Mouse (Mus musculus) liver, embryonic 11.5 days (tissue): Measurements from ENCODE around the gene Col13a1. TPM values are rescaled to one million over a fixed set of nuclear protein-coding genes. Genes with fewer than 3 reads are reported as not detected.

Experiments
- ATAC-seq: fragments of 200-750 bp; cut with Nextera tagmentation; replicated peaks from 2 replicates; pipeline ENCODE4 v1.8.0; 2017; ENCODE audit warnings: moderate number of reproducible peaks, mild to moderate bottlenecking, moderate TSS enrichment, moderate library complexity; ENCODE audit not compliant: low FRiP score
- DNase-seq: peaks from one replicate; pipeline ENCODE4 v3.0.0-alpha.2; 2017; ENCODE audit warnings: low spot score
- H3K27ac ChIP-seq: fragments of 300-500 bp; sonication (generic); 2 replicates; pipeline ENCODE4 v1.5.1; 2014; ENCODE audit warnings: mild to moderate bottlenecking, low read depth, low read length, control low read depth
- H3K27me3 ChIP-seq: fragments of 300-500 bp; sonication (generic); replicated peaks from 2 replicates; pipeline ENCODE4 v1.6.1; 2014; ENCODE audit warnings: low read length, mixed read lengths; ENCODE audit not compliant: control insufficient read depth, insufficient read depth
- H3K36me3 ChIP-seq: fragments of 300-500 bp; sonication (generic); 2 replicates; pipeline ENCODE4 v1.6.1; 2014; ENCODE audit warnings: mild to moderate bottlenecking, low read length, moderate library complexity, mixed read lengths; ENCODE audit not compliant: control insufficient read depth, insufficient read depth
- H3K4me1 ChIP-seq: fragments of 300-500 bp; sonication (generic); replicated peaks from 2 replicates; pipeline ENCODE4 v1.6.1; 2014; ENCODE audit warnings: low read length, mixed read lengths; ENCODE audit not compliant: control insufficient read depth, insufficient read depth
- H3K4me2 ChIP-seq: fragments of 300-500 bp; sonication (generic); 2 replicates; pipeline ENCODE4 v1.6.1; 2014; ENCODE audit warnings: mild to moderate bottlenecking, control low read depth, moderate library complexity
- H3K4me3 ChIP-seq: fragments of 300-500 bp; sonication (generic); 2 replicates; pipeline ENCODE4 v1.5.1; 2014; ENCODE audit warnings: low read depth, low read length, control low read depth
- H3K9ac ChIP-seq: fragments of 300-500 bp; sonication (generic); 2 replicates; pipeline ENCODE4 v1.6.1; 2014; ENCODE audit warnings: low read depth, low read length, control low read depth
- H3K9me3 ChIP-seq: fragments of 300-500 bp; sonication (generic); 2 replicates; pipeline ENCODE4 v1.6.1; 2016; ENCODE audit warnings: low read length, inconsistent platforms, mixed read lengths; ENCODE audit not compliant: control insufficient read depth
- WGBS: fragments of 180-500 bp; shearing (Covaris S2); extraction: QIAGEN DNeasy Blood & Tissue Kit; methylation state at CpG from one replicate; pipeline ENCODE4 v1.1.7; 2014; 5-methylcytosine and 5-hydroxymethylcytosine counted together
- polyA plus RNA-seq: library from polyadenylated mRNA; unstranded; fragments of >200 nt; fragmentation: Nextera tagmentation; extraction: Ambion mirVana; gene quantifications from 2 replicates; pipeline ENCODE4 v1.2.1, GENCODE M21; 2014

Col13a1 gene
- polyA plus RNA-seq, 1 experiment from 2014 or later = 4.6 TPM

- DNase-seq (no peak), ATAC-seq (no peak)
- WGBS = 78% methylated on average over 6 of the region's 6 CpGs
- Histone ChIP-seq H3K9me3 (no peaks in the 10 kb centered on the region), H3K27ac (no peak overlapping the region), H3K4me1 (no peaks in the 10 kb centered on the region), H3K36me3 (no peaks in the 10 kb centered on the region), H3K4me2 (no peak overlapping the region), H3K4me3 (no peak overlapping the region), H3K9ac (no peak overlapping the region), H3K27me3 (no peaks in the 10 kb centered on the region)
Observed at GRCm38 (mm10) chr10:61949542-61949941, 29.4 kb downstream of the Col13a1 start.

DNA sequence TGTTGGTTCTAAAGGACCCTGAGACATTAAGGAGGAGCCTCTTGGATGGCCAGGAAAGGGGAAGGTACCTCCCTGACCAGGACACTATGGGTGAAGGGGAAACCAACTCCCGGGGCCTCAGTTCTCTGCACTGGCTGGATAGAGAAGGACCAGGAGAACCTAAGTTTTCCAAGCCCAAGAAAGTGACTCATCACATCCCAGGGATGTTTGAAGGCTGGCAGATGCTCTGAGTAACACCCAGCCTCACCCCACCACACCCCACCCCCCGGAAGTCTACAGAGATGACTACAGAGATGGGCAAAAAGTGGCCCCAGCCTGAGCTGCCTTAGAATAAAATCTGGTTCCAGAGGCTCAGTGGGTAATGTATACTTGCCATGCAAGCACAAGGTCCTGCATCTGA, 34.5 kb downstream of the Col13a1 start:
- Histone ChIP-seq H3K4me3 (no peak overlapping the region), H3K4me2 (no peak overlapping the region), H3K9me3 (no peaks in the 10 kb centered on the region), H3K4me1 (no peaks in the 10 kb centered on the region), H3K27me3 (no peaks in the 10 kb centered on the region), H3K36me3 (no peaks in the 10 kb centered on the region), H3K9ac (no peak overlapping the region), H3K27ac (no peak overlapping the region)
- ATAC-seq (no peak), DNase-seq (no peak)
- 70% methylated on average over 2 of the region's 2 CpGs for WGBS

- Histone ChIP-seq H3K4me3 (no peak overlapping the region), H3K9me3 (no peaks in the 10 kb centered on the region), H3K9ac (no peak overlapping the region), H3K27ac (no peak overlapping the region), H3K4me1 (no peaks in the 10 kb centered on the region), H3K36me3 (no peaks in the 10 kb centered on the region), H3K4me2 (no peak overlapping the region), H3K27me3 (0 out of 2 replicates have a peak, but pooled peaks cover under 1% of the 10 kb centered on the region)
- 67% methylated on average over 10 of the region's 10 CpGs for WGBS
- ATAC-seq = no peak
- DNase-seq = no peak
Observed at GRCm38 (mm10) chr10:61943480-61943879, 35.4 kb downstream of the Col13a1 start.

GRCm38 (mm10) chr10:61942719-61943118, 36.2 kb downstream of the Col13a1 start:
- 57% methylated on average over 2 of the region's 2 CpGs for WGBS
- Histone ChIP-seq H3K27ac (no peak overlapping the region), H3K27me3 (0 out of 2 replicates have a peak, but pooled peaks cover 2% of the 10 kb centered on the region), H3K36me3 (no peaks in the 10 kb centered on the region), H3K9me3 (no peaks in the 10 kb centered on the region), H3K4me2 (no peak overlapping the region), H3K4me3 (no peak overlapping the region), H3K4me1 (no peaks in the 10 kb centered on the region), H3K9ac (no peak overlapping the region)
- no peak for DNase-seq
- no peak for ATAC-seq

- 6% methylated on average over 28 of the region's 28 CpGs for WGBS
- Histone ChIP-seq H3K4me3 (no peak overlapping the region), H3K9me3 (no peaks in the 10 kb centered on the region), H3K36me3 (no peaks in the 10 kb centered on the region), H3K27ac (no peak overlapping the region), H3K9ac (no peak overlapping the region), H3K4me2 (peak overlapping the region; percentile 34), H3K27me3 (peaks cover 2% of the 10 kb centered on the region; the same call in 1 of the 2 replicates), H3K4me1 (peaks cover 5% of the 10 kb centered on the region; the same call in 1 of the 2 replicates)
- no peak for DNase-seq
- ATAC-seq = peak; percentile 36; the same call in 1 of the 2 replicates
Observed at GRCm38 (mm10) chr10:61936211-61937121, 42.4 kb downstream of the Col13a1 start.

DNA sequence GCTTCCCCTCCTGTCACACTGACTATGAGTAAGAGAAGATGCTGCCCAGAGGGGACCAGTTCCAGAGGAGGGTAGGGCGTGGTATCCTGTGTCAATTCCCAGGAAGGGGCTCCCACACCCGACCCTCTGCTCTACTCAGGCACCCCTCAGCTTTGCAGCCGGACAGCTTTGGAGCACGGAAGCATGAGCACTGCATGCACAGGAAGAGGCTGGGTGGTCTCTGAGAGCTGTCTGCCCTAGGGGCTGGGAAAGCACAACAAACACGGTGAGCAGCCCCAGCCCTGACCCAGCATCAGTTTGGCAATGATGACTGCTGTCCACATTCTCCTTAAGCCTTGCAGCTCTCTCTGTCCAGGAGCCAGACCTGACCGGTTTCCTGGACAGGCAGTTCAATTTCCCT, 47.2 kb downstream of the Col13a1 start:
- H3K27ac ChIP-seq = no peak overlapping the region

DNA sequence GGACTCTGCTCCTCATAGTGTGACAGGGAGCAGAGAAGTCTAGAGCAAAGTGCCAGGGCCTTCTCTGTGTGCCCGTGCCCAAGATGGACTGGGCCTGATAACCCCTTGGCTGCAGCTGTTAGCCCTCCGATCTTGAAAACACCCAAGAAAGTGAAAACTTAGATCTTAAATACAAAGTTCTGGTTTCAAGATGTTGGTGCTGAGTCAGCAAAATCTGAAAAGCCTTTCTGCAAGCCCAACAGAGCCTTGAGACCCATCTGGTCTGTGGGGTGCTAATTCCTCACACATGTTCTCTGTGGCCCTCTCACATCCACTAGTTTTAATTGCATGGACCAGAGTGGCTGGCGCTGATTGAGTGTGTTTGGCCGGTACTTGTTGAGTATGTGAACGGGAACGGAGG, 49.0 kb downstream of the Col13a1 start:
- Histone ChIP-seq H3K4me1 (peaks cover 9% of the 10 kb centered on the region), H3K27ac (no peak overlapping the region), H3K4me3 (no peak overlapping the region), H3K9me3 (no peaks in the 10 kb centered on the region), H3K27me3 (no peaks in the 10 kb centered on the region), H3K36me3 (no peaks in the 10 kb centered on the region), H3K4me2 (peak overlapping the region; percentile 12; the same call in 1 of the 2 replicates), H3K9ac (no peak overlapping the region)
- WGBS = 67% methylated on average over 6 of the region's 6 CpGs
- ATAC-seq (no peak), DNase-seq (no peak)

More for the DNA sequence above, 47.2 kb downstream of the Col13a1 start:
- Histone ChIP-seq H3K4me1 (peaks cover 11% of the 10 kb centered on the region), H3K36me3 (no peaks in the 10 kb centered on the region), H3K27me3 (no peaks in the 10 kb centered on the region; the same call in 1 of the 2 replicates), H3K9ac (no peak overlapping the region), H3K9me3 (no peaks in the 10 kb centered on the region), H3K4me2 (no peak overlapping the region), H3K4me3 (no peak overlapping the region)
- 55% methylated on average over 6 of the region's 6 CpGs for WGBS
- no peak for ATAC-seq
- DNase-seq = no peak

DNA sequence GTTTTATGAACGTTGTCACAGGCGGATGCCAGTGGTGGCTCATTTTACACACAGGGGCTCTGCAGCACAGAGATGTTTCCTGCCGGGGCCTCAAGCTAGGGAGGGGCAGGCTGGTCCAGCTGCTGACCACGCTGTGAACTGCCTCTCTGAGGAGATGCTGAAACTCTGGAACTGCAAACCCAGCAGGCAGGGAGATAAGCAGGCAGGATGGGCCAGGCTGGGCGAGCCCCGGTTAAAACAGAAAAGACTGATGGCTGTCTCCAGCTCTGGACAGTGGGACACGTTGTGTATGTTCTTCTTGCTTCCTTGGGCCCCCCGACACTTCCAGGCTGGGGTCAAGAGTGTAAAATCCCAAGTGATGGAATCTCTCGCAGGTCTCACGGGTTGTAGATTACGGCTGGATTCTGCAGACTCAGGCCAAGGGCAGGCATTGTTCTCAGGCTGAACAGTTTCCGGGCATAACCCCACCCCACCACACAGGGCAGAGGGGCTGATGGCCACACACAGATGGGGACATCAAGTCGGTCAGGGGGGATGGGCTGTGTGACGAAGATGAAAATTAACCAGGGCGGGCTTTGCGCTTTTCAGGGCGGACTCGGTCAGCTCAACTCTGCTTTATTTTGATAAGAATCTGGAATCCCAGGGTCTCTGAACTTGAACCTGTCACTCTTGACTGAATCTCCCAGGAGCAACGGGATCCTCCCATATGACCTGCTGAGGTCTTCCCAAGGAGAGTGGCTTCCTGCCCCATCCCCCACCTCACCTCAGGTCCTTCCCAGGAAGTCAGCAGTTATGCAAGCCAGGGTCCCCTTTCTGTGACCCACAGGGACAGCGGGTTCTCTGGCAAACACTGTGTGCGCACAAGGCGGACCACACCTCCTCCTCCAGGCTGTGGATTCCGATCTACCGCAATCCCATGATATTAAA, 49.9 kb downstream of the Col13a1 start:
- DNase-seq = peak; percentile 55
- 2% methylated on average over 24 of the region's 24 CpGs for whole genome bisulfite sequencing
- Histone ChIP-seq H3K27me3 (no peaks in the 10 kb centered on the region), H3K36me3 (no peaks in the 10 kb centered on the region), H3K4me3 (no peak overlapping the region), H3K4me1 (peaks cover 8% of the 10 kb centered on the region), H3K27ac (no peak overlapping the region; the same call in 1 of the 2 replicates), H3K9ac (no peak overlapping the region), H3K4me2 (peak overlapping the region; percentile 51), H3K9me3 (no peaks in the 10 kb centered on the region)
- ATAC-seq = peak; percentile 64
